Mouse (Mus musculus): Measurements from ENCODE around the gene Clip4. TPM values are rescaled to one million over a fixed set of nuclear protein-coding genes. Genes with fewer than 3 reads are reported as not detected.

Gene Clip4
- total and polyA plus RNA-seq, 3 experiments: 0.23 TPM; not detected in 2

- Histone ChIP-seq H3K9ac (ENCODE audit: insufficient read depth, low read depth) (no peak overlapping the region), H3K4me1 (ENCODE audit: control insufficient read depth in 1 of 2, insufficient read depth in 2 of 2) (no peaks in the 10 kb centered on the region; a peak in 1 of 4 replicates), H3K4me2 (ENCODE audit: insufficient read depth, low read depth, poor library complexity, severe bottlenecking) (no peak overlapping the region), H3K4me3 (replicated peaks in 1 of 3; ENCODE audit: low read depth in 2 of 3, low read length in 2 of 3, poor library complexity in 1 of 3) (no peak overlapping the region), H3K9me3 (replicated peaks; ENCODE audit: low read length) (peaks cover 3% of the 10 kb centered on the region), H3K27me3 (replicated peaks) (no peaks in the 10 kb centered on the region), H3K36me3 (replicated peaks in 1 of 2; ENCODE audit: control insufficient read depth in 1 of 2, insufficient read depth in 1 of 2, low read length in 1 of 2) (peaks cover 0 to 48% of the 10 kb centered on the region in 2 experiments), H3K79me2 (replicated peaks; ENCODE audit: control insufficient read depth, extremely low read depth, insufficient read depth, poor library complexity, severe bottlenecking) (no peaks in the 10 kb centered on the region), H3K27ac (ENCODE audit: insufficient read depth, low read depth) (no peak overlapping the region)
- DNase-seq (ENCODE audit: extremely low read depth): no peak
- TF ChIP-seq ZKSCAN1 (IDR thresholded peaks at IDR 0.05; ENCODE audit: borderline replicate concordance, low read depth, low read length) (no peak), RCOR1 (conservative IDR thresholded peaks at IDR 0.05; ENCODE audit: low read depth, low read length) (no peak)
- dilution Hi-C loops (cut with MboI; ENCODE audit: extremely low pct_ligation_motif_present, extremely low pct_unique_long_range_greater_than_20kb, low sequenced_read_pairs): no loop called here
- in situ Hi-C loops (cut with MboI; ENCODE audit: low pct_ligation_motif_present, low pct_unique_long_range_greater_than_20kb, low sequenced_read_pairs): no loop called here
These were observed 37.6 kb upstream of the Clip4 start for GRCm38 (mm10) chr17:71730655-71731054.

- TF ChIP-seq MAX (IDR thresholded peaks at IDR 0.05; ENCODE audit: low read length): no peak
- no peak for TF ChIP-seq HCFC1 (IDR thresholded peaks at IDR 0.05; ENCODE audit: low read depth, low read length)
- TF ChIP-seq BHLHE40 (IDR thresholded peaks at IDR 0.05; ENCODE audit: low read depth, low read length): no peak
- no peak for TF ChIP-seq MAZ (IDR thresholded peaks at IDR 0.05; ENCODE audit: low read depth, low read length)
- no peak for TF ChIP-seq ETS1 (conservative IDR thresholded peaks at IDR 0.05; ENCODE audit: low read depth, low read length)
- no peak for TF ChIP-seq RAD21 (IDR thresholded peaks at IDR 0.05; ENCODE audit: low read depth, low read length)
- TF ChIP-seq MEF2A (IDR thresholded peaks at IDR 0.05; ENCODE audit: borderline replicate concordance, low read depth, low read length): no peak
- no peak for TF ChIP-seq ZNF384 (IDR thresholded peaks at IDR 0.05; ENCODE audit: low read depth, low read length)
- TF ChIP-seq TCF12 (IDR thresholded peaks at IDR 0.05; ENCODE audit: low read depth, low read length): no peak
- TF ChIP-seq MXI1 (IDR thresholded peaks at IDR 0.05; ENCODE audit: low read depth, low read length): no peak
- TF ChIP-seq JUND (conservative IDR thresholded peaks at IDR 0.05; ENCODE audit: low read depth, low read length): no peak
- TF ChIP-seq POLR2AphosphoS2 (IDR thresholded peaks at IDR 0.05; ENCODE audit: low read depth, low read length): no peak
- no peak for TF ChIP-seq UBTF (IDR thresholded peaks at IDR 0.05; ENCODE audit: low read depth, low read length)
- no peak for TF ChIP-seq USF2 (conservative IDR thresholded peaks at IDR 0.05; ENCODE audit: low read depth, low read length)
- TF ChIP-seq RCOR1 (conservative IDR thresholded peaks at IDR 0.05; ENCODE audit: low read depth, low read length): no peak
- no peak for TF ChIP-seq MYC (IDR thresholded peaks at IDR 0.05; ENCODE audit: low read depth, low read length)
- TF ChIP-seq CHD2 (IDR thresholded peaks at IDR 0.05; ENCODE audit: low read length): no peak
- no peak for TF ChIP-seq TBP (conservative IDR thresholded peaks at IDR 0.05; ENCODE audit: low read depth, low read length)
- no peak for TF ChIP-seq ZMIZ1 (IDR thresholded peaks at IDR 0.05; ENCODE audit: low read depth, low read length)
- TF ChIP-seq SMC3 (IDR thresholded peaks at IDR 0.05; ENCODE audit: low read depth, low read length): no peak
- Histone ChIP-seq H3K27ac (ENCODE audit: insufficient read depth, low read depth) (no peak overlapping the region), H3K9me3 (replicated peaks; ENCODE audit: low read length) (peaks cover 3% of the 10 kb centered on the region), H3K79me2 (replicated peaks; ENCODE audit: control insufficient read depth, extremely low read depth, insufficient read depth, poor library complexity, severe bottlenecking) (no peaks in the 10 kb centered on the region), H3K4me1 (ENCODE audit: control insufficient read depth in 1 of 2, insufficient read depth in 2 of 2) (no peaks in the 10 kb centered on the region; a peak in 1 of 4 replicates), H3K4me2 (ENCODE audit: insufficient read depth, low read depth, poor library complexity, severe bottlenecking) (no peak overlapping the region), H3K36me3 (replicated peaks in 1 of 2; ENCODE audit: control insufficient read depth in 1 of 2, insufficient read depth in 1 of 2, low read length in 1 of 2) (no peaks in the 10 kb centered on the region), H3K4me3 (replicated peaks in 1 of 3; ENCODE audit: low read depth in 2 of 3, low read length in 2 of 3, poor library complexity in 1 of 3) (no peak overlapping the region), H3K9ac (ENCODE audit: insufficient read depth, low read depth) (no peak overlapping the region), H3K27me3 (replicated peaks) (no peaks in the 10 kb centered on the region)
- in situ Hi-C loops (cut with MboI; ENCODE audit: low pct_ligation_motif_present, low pct_unique_long_range_greater_than_20kb, low sequenced_read_pairs) (no loop called here), dilution Hi-C loops (cut with MboI; ENCODE audit: extremely low pct_ligation_motif_present, extremely low pct_unique_long_range_greater_than_20kb, low sequenced_read_pairs) (no loop called here)
- DNase-seq (ENCODE audit: extremely low read depth): no peak
These were observed 31.8 kb upstream of the Clip4 start for GRCm38 (mm10) chr17:71736442-71736841.

Measured in CH12.LX (cell line).